Mouse (Mus musculus) testis, adult 2 months (tissue): ENCODE results near the gene Pdia6.

Experiments used
- CTCF ChIP-seq: fragments of 200-500 bp; IDR thresholded peaks from 2 replicates; pipeline ENCODE4 v1.5.1; 2012; ENCODE audit warnings: low read depth, mild to moderate bottlenecking, inconsistent platforms, low read length, moderate library complexity; ENCODE audit not compliant: control insufficient read depth, insufficient read depth, insufficient replicate concordance
- POLR2A ChIP-seq: fragments of 200-500 bp; IDR thresholded peaks from 2 replicates; pipeline ENCODE4 v1.6.1; 2012; ENCODE audit warnings: low read depth, mild to moderate bottlenecking, inconsistent platforms, low read length, moderate library complexity; ENCODE audit not compliant: control insufficient read depth

- TF ChIP-seq POLR2A (no peak), CTCF (no peak)
Observed at GRCm38 (mm10) chr12:17318453-17318852, 52.1 kb downstream of the Pdia6 start.
